Mouse (Mus musculus) mesoderm, embryonic 11.5 days (tissue): ENCODE results near the gene Med16.

Experiments used
- DNase-seq: peaks from one replicate; pipeline ENCODE4 v3.0.0-alpha.2; 2012; ENCODE audit warnings: low read depth, low spot score

Gene Med16

GRCm38 (mm10) chr10:79917532-79918100 is 8.9 kb upstream of the Med16 start:
- no peak for DNase-seq

GRCm38 (mm10) chr10:79916808-79917531 is 8.2 kb upstream of the Med16 start, which contains the start of gene Kiss1r:
TSS of gene Kiss1r (plus strand) at chr10:79916971.
- peak; percentile 72 for DNase-seq

GRCm38 (mm10) chr10:79916081-79916480 is 7.4 kb upstream of the Med16 start:
- DNase-seq: no peak

GRCm38 (mm10) chr10:79914948-79915596 is 6.3 kb upstream of the Med16 start:
- DNase-seq: no peak

- DNase-seq: no peak
Observed at GRCm38 (mm10) chr10:79914131-79914947, 5.6 kb upstream of the Med16 start.

- no peak for DNase-seq
Observed at GRCm38 (mm10) chr10:79912412-79912811, 3.7 kb upstream of the Med16 start.

GRCm38 (mm10) chr10:79910556-79910955 is 1.8 kb upstream of the Med16 start, which contains the start of gene Gm26602:
TSS of gene Gm26602 (plus strand) at chr10:79910856.
- no peak for DNase-seq

GRCm38 (mm10) chr10:79909092-79909922 is 584 bp upstream of the Med16 start:
- no peak for DNase-seq

- no peak for DNase-seq
Observed at GRCm38 (mm10) chr10:79907415-79907814, 1.3 kb downstream of the Med16 start.

GRCm38 (mm10) chr10:79906712-79907111 is 2.0 kb downstream of the Med16 start:
- DNase-seq: no peak

GRCm38 (mm10) chr10:79900951-79901410 is 7.7 kb downstream of the Med16 start:
- peak; percentile 45 for DNase-seq

GRCm38 (mm10) chr10:79897316-79898245 is 11.1 kb downstream of the Med16 start:
- DNase-seq: no peak

GRCm38 (mm10) chr10:79896814-79897213 is 11.9 kb downstream of the Med16 start:
- no peak for DNase-seq

GRCm38 (mm10) chr10:79896306-79896705 is 12.4 kb downstream of the Med16 start:
- no peak for DNase-seq

GRCm38 (mm10) chr10:79892451-79893118 is 16.1 kb downstream of the Med16 start:
- peak; percentile 74 for DNase-seq

- no peak for DNase-seq
Observed at GRCm38 (mm10) chr10:79890670-79891069, 18.1 kb downstream of the Med16 start, which contains the start of gene Cfd. TSS of gene Cfd (plus strand) at chr10:79890853.

- no peak for DNase-seq
Observed at GRCm38 (mm10) chr10:79889386-79889785, 19.3 kb downstream of the Med16 start.

- no peak for DNase-seq
Observed at GRCm38 (mm10) chr10:79886611-79887010, 22.1 kb downstream of the Med16 start.

GRCm38 (mm10) chr10:79886054-79886453 is 22.7 kb downstream of the Med16 start, which contains the start of gene Elane:
TSS of gene Elane (plus strand) at chr10:79886247.
- DNase-seq: no peak
